Mouse (Mus musculus): ENCODE measurements around the gene Elavl1. TPM values are rescaled to one million over a fixed set of nuclear protein-coding genes. Genes with fewer than 3 reads are reported as not detected.
A peak's percentile ranks its signal among the peaks of the same experiment; 100 is the strongest.
"Not testable (repeated sequence)": the region's sequence is repeated elsewhere in the genome, so short reads cannot be mapped to it uniquely, and the experiment has no call there.

The Elavl1 gene
- total RNA-seq, 2 experiments from 2014 or later: 87.8 to 103 TPM

- DNase-seq: peak; percentile 97
- intact Hi-C loops (cut with DNase I): no loop called here
Measured at GRCm38 (mm10) chr8:4259125-4259804, 65.9 kb downstream of the Elavl1 start, which contains the start of gene Ctxn1. Gene Ctxn1 (minus strand): TSS chr8:4259274.

DNA sequence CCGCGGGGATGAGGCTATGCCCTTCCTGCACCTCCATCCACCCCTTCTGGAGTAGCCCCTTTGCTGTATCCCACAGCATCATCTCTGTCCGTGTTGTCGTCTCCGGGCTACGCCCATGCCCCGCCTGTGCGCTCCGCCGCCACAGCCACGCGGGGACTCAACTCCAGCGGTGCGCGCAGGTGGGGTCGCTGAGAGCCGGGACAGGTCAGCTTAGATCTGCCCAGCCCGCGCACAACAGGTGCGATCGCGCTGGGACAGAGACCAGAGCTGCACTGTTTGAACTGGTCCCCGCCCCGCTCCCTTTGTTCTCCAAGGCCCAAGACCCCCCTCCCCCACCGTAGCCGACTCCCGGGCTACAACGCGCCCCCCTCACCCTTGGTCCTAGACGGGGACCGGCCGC is 66.5 kb downstream of the Elavl1 start:
- intact Hi-C loops (cut with DNase I): no loop called here
- no peak for DNase-seq

DNA sequence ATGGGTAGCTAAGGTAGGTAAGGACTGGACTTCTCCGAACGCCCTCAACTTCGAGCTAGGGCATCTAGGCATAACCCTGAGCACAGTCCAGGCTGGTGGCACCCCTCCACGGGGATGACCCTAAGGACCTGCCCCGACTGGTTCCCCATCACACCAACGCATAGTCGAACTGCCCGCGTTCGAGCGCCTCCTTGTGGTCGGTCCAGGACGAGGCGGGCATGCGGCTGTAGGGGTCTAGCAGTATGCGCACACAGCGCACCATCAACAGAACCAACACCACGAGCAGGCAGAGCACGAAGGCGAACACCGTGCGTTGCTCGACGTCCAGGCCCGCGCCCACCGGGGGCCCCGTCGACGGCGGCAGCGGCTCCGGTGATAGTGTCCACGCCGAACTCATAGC is 67.0 kb downstream of the Elavl1 start:
- intact Hi-C loops (cut with DNase I): no loop called here
- DNase-seq: peak; percentile 91

DNA sequence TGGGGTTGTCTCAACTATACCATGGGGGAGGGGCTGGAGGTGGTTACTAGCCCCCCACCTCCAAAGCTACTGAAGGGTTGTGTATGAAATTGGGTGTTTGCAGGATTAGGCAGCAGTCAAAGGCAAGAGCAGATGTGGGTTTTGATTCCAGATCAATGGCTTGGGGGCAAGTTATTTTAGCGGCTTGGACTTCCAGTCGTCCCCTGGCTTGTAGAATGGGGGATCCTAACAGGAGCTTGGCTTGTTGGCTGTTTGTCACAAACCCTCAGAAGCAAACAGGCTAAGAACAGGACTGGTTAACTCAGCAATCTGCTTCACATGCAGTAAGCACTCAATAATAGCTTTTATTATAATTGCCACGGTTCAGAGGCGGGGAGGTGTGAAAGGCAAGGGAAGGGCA is 67.9 kb downstream of the Elavl1 start:
- DNase-seq: no peak
- intact Hi-C loops (cut with DNase I): no loop called here

DNA sequence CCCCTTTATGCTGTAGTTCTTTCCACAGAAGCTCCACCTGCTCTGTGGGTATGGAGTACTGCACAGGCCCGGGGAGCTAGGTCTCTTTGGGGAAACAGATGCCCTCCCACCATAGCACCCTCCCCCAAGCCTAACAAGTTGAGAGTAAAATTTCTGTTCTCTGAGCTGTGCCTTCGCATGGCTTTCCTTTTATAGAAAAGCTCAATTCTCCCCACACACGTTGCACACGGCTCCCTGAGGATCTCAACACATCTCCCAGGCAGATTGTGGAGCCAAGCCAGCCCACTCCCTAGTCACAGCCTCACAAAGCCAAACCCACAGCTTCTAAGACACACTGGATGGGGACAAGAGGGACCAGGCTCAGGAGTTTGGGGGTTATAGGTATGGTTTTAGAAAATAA is 68.3 kb downstream of the Elavl1 start:
- intact Hi-C loops (cut with DNase I): no loop called here
- DNase-seq: no peak

GRCm38 (mm10) chr8:4255471-4255870 is 69.7 kb downstream of the Elavl1 start:
- intact Hi-C loops (cut with DNase I); DNase-seq: not testable (repeated sequence)

DNA sequence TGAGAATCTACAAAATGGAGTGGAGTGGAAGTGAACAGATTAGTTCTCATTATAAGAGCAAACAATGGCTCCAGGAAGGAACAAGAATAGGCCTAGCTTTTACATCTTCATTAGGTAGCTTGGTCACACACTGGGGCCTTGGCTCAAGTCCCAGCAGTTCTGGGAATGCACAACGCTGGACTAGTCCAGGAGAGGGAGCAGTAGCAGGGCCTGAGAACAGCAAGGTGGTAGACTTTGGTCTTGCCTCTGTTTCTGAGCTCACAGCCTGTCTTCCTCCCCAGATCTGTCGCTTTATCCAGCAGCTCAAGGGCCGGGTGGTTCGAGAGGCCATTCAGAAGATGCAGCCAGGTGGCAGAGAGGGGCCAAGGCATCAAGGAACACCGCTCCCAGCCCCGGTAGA is 71.2 kb downstream of the Elavl1 start:
- peak; percentile 88 for DNase-seq
- intact Hi-C loops (cut with DNase I): no loop called here

DNA sequence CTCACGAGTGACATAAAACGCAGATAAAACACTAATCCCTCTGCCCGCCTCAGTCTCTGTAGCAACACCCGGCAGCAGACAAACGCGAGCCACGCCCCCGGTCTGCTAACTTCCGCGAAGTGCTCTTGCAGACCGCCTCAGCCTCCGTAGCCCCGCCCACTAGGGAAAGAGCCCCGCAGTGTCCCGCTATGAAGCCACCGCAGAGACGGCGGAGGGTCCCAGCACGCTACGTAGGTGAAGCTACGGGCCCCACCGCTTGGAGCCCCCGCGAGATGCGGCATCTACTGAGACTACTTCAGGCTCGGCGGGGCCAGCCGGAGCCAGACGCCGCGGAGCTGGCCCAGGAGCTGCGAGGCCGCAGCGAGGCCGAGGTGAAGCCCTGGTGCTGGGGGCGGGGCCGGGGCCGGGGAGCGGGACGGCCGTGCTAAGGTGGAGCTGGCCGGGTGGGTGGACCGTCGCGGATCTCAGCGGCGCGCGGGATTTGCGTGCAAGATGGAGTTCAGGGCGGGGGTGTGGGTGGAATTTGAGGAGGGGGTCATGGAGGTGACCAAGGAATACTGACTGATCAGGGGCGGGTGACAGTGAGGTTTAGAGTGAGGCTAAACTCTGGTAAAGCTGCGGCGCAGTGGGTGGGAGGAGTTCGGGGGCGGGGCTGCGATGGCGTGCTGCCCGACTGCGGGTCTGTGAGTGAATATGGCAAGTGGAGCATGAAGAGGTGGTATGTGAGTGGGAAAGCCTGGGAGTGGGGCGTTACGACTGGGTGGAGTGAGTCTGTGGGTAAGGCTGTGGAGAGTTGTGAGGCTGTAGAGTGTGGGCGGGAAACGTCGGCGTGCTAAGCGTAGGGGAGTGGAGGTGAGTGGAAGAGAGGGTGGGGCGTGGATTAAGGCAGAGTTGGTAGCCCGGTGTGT is 72.0 kb downstream of the Elavl1 start, which contains the start of gene Snapc2:
TSS of gene Snapc2 (plus strand) at position 147 of the 908 bp plus-strand sequence.
- DNase-seq: peak; percentile 96
- intact Hi-C loops (cut with DNase I): no loop called here

GRCm38 (mm10) chr8:4252116-4252760 is 73.0 kb downstream of the Elavl1 start:
- intact Hi-C loops (cut with DNase I): no loop called here
- DNase-seq: no peak

- intact Hi-C loops (cut with DNase I): no loop called here
- DNase-seq: peak; percentile 89
Measured at GRCm38 (mm10) chr8:4250306-4250970, 74.8 kb downstream of the Elavl1 start.

DNA sequence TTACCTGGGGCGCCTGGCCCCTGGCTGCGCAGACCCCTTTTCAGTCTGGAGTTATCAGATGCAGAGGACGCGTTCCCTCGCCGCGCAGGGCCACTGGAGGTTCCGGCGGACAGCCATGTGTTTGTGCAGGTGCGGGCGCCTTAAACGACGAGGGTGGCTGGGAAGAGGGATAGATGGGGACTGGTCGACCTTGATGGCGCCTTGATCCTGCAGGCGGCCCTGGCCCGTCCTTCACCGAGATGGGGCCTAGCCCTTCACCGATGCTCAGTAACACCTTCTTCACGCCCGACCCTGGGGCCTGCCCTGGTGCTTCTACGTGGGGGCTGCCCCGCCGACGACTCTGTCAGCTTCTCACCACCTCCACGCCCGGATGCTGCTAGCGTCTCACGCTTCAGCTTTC is 76.0 kb downstream of the Elavl1 start:
- intact Hi-C loops (cut with DNase I): no loop called here
- no peak for DNase-seq

GRCm38 (mm10) chr8:4247951-4248540 is 77.2 kb downstream of the Elavl1 start, which contains the start of gene Tgfbr3l:
Gene Tgfbr3l (plus strand): TSS chr8:4248214.
- intact Hi-C loops (cut with DNase I): no loop called here
- DNase-seq: no peak

DNA sequence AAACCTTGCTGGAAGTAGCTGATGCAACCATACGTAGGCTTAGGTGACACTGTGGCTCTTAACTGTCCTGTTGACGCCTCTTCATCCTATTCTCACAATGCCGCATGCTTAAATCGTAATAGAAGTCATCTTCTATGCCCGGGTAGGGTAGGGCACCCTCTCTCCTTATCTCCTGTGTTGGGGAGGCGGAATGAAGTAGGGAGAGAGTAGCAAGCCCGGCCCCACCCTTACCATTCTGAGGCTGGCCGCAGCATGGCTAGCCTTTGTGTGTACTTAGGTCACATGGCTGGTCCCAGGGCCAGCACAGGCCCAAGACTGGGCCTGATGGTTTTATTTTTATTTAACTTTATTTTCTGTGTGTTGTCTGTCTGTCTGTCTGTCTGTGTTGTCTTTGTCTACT is 78.0 kb downstream of the Elavl1 start:
- intact Hi-C loops (cut with DNase I): no loop called here
- no peak for DNase-seq

GRCm38 (mm10) chr8:4245737-4246136 is 79.5 kb downstream of the Elavl1 start:
- intact Hi-C loops (cut with DNase I): no loop called here
- no peak for DNase-seq

- DNase-seq: no peak
- intact Hi-C loops (cut with DNase I): no loop called here
Measured at GRCm38 (mm10) chr8:4245061-4245460, 80.2 kb downstream of the Elavl1 start.

DNA sequence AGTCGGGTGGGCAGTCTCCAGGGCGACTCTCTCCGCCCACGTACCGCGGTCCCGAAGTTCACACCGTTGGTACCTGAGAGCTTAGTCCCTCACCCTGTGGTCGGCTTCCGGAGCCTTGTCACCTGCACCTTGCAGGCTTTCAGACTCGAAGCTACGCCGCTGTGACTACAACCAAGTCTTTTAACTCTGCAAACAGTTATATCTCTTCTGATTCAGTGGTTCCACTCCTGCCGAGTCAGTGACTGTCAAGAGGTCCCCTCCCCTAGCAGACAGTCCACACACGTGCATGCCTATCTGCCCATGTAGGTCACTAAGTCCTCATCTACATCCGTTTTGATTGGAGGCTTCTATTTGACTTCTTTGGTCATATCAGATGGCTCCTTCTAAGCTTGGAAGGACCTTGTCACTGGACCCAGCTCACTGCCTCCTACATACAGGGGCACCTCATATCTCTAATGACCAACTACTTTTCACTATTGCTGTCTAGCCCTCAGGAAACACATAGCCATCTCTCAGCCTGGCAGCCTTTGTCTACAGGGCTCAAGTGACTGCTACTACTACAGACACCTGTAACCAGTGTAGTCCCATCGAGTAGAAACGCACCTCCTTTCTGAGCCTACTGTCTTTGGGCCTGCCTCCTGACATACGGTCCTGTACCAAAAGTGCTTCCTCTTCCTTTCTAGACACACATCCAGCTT is 85.9 kb downstream of the Elavl1 start:
- intact Hi-C loops (cut with DNase I): no loop called here
- DNase-seq: no peak

DNA sequence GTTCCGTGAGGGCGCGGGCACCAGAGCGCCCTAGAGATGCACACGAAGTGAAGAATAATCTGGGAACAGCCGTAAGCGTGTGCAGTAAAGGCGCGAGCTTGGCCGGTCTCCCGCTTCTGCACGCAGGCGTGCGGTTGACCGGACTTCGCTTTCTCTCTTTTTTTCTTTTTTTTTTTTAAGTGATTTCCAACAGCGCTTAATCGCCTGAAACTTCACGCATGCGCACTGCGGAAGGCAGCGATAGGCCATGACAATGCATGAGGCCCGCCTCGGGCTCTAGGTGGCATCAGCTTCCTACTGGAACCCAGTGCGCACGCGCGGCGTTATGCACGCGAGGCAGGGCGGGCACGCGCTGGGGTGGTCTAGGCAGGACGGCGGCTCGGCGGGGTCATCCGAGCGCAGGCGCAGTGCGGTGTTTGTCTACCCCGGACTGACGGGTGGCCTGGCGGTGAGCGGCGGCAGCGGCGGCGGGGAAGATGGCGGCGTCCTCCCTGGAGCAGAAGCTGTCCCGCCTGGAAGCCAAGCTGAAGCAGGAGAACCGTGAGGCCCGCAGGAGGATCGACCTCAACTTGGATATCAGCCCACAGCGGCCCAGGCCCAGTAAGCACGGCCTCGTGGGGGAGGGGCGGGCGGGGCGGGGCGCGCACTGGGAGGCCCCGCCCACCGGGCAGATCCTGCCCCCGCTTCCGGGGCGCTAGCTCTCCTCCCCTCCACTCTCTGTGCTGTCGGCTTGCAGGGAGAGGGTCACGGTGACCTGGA is 86.6 kb downstream of the Elavl1 start, which contains the start of the genes Map2k7 and Gm49320:
TSS of gene Map2k7 (plus strand) at position 307 of the 759 bp plus-strand sequence.
TSS of gene Gm49320 (plus strand) at position 432 of the 759 bp plus-strand sequence.
- peak; percentile 100 for DNase-seq
- intact Hi-C loops (cut with DNase I): no loop called here

- no peak for DNase-seq
Measured at GRCm38 (mm10) chr8:4237814-4238433, 87.3 kb downstream of the Elavl1 start.

More at GRCm38 (mm10) chr8:4237814-4238433, 87.3 kb downstream of the Elavl1 start:
- intact Hi-C loops (cut with DNase I): no loop called here

All from left cerebral cortex, postnatal 4 days (tissue).